Mouse (Mus musculus): Measurements from ENCODE around the gene Slirp.

DNA sequence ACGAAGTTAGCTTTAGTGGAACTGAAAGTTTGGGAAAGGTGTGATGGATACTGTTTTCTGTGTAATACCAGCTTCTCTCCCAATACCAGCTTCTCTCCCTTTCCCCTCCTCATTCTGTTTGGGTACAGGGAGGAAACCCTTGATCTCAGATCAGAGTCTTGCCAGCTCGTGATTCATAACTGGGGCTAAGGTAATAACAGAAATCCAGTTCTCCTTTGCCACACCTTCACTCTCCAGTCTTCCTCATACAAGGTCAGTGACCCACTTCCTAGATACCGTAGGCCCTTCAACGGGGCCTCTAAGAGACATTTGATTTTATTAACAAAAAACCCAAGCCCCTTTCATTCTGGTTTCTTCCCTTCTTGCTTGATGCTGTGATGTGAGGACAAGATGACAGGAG, 38.5 kb upstream of the Slirp start:
- TF ChIP-seq CTCF (IDR thresholded peaks at IDR 0.05; ENCODE audit: borderline replicate concordance, insufficient read depth, low read depth, low read length) (no peak), POLR2A (IDR thresholded peaks at IDR 0.05; ENCODE audit: borderline replicate concordance, insufficient read depth, low read length) (no peak)

Data from cerebellum, adult 2 months (tissue).